Mouse (Mus musculus) erythroid progenitor cell, adult 5-6 weeks (primary cell): ENCODE data around the gene Adamts17. TPM values are rescaled to one million over a fixed set of nuclear protein-coding genes. Genes with fewer than 3 reads are reported as not detected.

Source experiments
- ATAC-seq: replicated peaks from 2 replicates; pipeline ENCODE4 v1.8.0; 2016; ENCODE audit warnings: moderate number of reproducible peaks, mild to moderate bottlenecking, moderate TSS enrichment, inconsistent platforms; ENCODE audit not compliant: poor library complexity, low FRiP score, severe bottlenecking
- total RNA-seq, 2 experiments: library from RNA; stranded (forward) in 1 of 2; stranded (reverse) in 1 of 2; fragments of 150-400 nt in 1 of 2; fragments of 186-747, 209-891 nt in 1 of 2; gene quantifications; 2 replicates each; pipeline versions ENCODE4 v1.2.3 to v1.2.4; 2015 to 2017; ENCODE audit warnings: low replicate concordance in 2 of 2

The Adamts17 gene
- total RNA-seq, 2 experiments from 2014 or later: not detected

DNA sequence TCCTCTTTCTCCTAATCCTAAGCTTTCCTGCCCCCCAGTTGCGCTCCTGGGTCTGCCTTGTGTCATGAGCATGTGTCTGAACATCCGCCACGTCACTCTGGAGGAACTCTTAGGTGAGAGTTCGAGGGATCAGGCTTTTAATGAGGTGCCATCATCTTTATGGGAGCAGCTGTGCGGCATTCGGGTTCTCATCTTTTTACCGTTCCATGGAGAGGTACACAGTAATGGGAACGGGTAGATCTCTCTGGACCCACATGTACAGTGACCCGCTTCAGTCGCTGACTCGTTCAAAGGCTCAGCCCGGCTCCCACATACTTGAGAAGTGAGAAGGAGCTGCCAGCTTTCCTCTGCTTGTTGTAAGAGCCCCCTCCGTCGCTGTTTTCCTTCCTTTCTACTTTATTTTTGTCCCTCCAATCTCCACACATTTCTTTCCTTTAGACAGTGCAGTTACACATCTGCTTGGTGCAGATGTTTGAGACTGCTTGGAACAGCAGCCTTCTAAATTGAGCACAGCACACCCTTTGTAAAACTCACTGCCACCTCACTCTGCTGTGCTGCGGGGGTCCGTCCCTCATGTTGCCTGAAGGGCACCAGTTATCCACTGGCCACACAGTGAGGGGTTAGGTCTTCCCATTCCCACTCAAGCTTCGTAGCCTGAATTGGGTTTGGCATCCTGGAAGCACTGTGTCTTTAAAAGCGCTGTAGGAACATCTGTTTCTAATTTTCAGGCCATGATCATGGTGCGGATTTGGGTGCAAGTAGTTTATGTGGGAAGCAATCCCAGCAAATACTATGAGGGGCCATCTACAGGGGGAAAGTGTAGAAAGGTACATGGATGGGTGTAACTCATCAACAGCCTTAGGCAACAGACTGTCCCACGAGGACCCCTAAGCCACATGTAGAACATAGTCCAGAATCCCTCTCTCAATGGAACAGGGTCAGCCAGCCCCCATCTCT, 186.9 kb downstream of the Adamts17 start:
- ATAC-seq: no peak

DNA sequence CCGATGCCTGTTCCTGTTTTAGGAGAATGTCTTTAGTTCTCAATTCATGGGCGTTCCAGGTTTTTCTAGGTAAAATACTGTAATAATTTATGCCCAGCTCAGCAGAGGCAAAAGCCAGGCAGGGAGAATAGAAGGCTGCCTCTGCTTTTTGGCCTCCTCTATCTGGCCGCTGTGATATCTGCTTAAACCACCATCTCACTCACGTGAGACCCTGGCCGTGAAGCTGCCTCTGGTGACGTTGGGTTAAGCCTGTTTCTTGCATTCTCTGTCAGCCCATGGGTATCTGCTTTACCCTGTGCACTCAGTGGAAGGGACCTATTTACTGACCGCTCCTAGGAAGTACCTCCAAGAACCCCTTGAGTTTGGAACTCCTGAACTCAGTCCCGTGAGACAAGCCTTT, 187.7 kb downstream of the Adamts17 start:
- ATAC-seq: no peak

DNA sequence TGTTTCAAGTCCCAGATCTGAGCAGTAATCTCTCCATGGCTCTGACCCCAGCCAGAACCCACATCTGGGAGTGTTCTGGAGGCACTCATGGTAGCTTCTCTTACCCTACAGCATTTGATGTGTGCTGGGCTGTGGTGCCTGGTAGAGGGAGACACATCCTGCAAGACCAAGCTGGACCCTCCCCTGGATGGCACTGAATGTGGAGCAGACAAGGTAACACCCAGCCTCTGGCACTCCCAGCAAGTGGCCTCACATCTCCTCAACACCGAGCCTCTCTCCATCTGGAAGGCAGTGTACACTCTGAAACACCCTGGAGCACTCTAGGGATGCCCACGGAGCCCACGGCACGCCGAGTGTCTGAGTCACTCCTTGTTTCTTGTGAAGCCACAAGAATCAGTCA, 188.2 kb downstream of the Adamts17 start:
- ATAC-seq: no peak

DNA sequence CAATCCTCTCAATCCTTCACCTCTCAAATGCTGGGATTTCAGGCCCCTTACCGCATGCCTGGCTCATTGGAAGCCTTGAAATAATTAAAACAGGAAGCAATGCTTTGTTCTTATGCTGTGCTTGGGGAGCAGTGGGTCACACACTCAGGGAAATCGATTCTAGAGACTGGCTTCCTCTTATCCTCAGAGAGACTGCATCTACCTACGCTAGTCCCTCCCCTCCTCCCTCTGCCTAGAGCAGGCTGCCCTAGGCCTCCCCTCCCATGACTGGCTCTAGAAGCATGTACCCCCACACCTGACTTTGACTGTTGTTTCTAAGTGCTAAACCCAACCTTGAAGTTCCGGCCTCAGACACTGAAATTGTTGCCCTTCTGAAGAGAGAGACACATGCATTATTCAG, 189.4 kb downstream of the Adamts17 start:
- ATAC-seq: no peak

GRCm38 (mm10) chr7:67029481-67029880, 189.9 kb downstream of the Adamts17 start:
- no peak for ATAC-seq

DNA sequence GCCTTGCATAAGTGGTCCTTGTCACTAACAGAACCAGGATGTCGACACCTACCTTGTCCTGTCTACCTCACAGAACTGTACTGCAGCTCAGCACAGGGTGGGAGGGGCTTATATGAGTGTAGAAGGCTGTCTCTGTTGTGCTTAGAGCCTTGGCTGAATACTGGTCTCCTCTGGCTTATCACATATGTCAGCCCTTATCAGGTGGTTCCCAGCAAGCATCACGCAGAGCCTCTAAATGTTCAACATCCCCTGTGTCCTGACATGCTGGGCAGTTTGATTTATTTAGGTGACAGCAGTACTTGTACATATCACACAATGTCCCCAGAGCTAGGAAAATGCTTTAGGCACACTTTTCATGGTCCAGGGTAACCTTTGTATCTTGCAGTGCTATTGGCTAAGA, 191.7 kb downstream of the Adamts17 start:
- ATAC-seq: no peak

DNA sequence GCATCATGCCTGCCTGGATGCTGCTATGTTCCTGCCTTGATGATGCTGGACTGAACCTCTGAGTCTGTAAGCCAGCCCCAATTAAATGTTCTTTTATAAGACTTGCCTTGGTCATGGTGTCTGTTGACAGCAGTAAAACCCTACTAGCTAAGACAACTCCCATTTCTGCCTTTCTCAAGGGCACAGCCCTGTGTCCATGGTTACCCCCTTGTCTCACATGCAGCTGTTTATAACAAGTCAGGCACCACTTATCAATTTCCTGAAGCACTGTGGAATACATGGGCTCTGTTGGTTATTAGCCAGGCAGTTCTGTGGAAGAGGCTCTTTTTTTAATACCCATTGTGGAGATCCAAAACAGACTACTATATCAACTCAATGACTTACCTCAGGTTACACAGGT, 193.1 kb downstream of the Adamts17 start:
- no peak for ATAC-seq

- no peak for ATAC-seq
These were observed 194.8 kb downstream of the Adamts17 start for GRCm38 (mm10) chr7:67034369-67034768.

- no peak for ATAC-seq
These were observed 195.7 kb downstream of the Adamts17 start for GRCm38 (mm10) chr7:67035246-67035645.

- no peak for ATAC-seq
These were observed 196.1 kb downstream of the Adamts17 start for GRCm38 (mm10) chr7:67035661-67036060.

- ATAC-seq: no peak
These were observed 197.3 kb downstream of the Adamts17 start for GRCm38 (mm10) chr7:67036502-67037485.

GRCm38 (mm10) chr7:67037726-67038520, 198.4 kb downstream of the Adamts17 start:
- ATAC-seq: no peak

GRCm38 (mm10) chr7:67039143-67039542, 199.6 kb downstream of the Adamts17 start:
- no peak for ATAC-seq

DNA sequence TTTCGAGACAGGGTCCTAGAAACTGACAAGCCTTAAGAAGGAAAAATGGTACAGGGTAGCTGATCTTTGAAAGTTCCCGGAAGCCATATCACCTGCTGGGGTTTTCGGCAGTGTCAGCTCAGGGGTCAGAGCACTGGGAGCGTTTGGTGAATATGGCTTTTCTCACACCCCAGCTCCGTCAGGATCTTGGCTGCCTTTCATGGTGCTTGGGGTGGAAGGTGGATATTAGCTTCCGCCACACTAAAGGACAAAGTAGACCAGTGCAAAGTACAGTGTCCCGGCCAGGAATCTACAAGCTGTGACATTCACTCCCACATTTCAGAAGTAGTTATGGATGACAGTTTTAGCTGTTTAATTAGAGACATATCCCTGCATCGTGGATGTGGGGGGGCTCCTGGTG, 200.3 kb downstream of the Adamts17 start:
- ATAC-seq: no peak

- no peak for ATAC-seq
These were observed 202.2 kb downstream of the Adamts17 start for GRCm38 (mm10) chr7:67041685-67042084.

- ATAC-seq: no peak
These were observed 204.7 kb downstream of the Adamts17 start for GRCm38 (mm10) chr7:67044121-67044817.

DNA sequence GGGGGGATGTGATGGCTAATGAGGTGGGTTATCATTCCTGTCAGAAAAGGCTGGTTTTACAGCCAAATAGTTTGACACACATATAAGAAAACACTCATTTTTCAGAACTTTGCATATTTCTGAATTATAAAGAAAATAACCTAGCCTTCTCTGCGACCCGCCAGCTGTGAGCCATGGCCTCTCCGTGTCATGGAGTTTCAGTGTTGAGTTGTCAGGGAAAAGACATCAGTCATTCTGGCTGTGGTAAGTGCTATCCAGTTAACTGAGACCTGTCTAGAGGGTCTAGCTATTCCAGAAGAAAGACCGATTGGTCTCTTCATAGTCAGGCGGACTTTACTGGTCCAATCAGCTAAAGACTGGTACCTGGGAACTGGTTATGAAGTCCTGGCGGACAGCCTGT, 205.7 kb downstream of the Adamts17 start:
- ATAC-seq: no peak

DNA sequence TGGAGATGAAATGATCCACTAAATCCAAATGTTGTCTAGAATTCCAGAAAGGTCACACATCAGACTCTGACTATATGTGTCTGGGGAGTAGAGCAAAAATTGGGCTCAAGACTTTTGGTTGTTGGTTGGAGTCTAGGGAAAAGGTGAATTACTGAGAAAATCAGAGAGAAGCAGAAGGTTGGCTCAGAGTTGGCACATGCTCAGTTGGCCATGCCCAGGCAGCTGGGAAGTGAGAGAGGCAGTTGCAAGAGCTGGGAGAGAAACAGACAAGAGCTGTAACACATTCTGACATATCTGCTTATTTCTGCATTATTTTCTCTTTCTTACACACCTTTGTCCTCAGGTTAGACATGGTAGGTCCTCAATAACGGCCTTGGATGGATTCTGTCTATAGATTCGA, 209.7 kb downstream of the Adamts17 start:
- ATAC-seq: no peak

GRCm38 (mm10) chr7:67050424-67050823, 210.9 kb downstream of the Adamts17 start:
- no peak for ATAC-seq
